ENCODE assay signal across 12 mouse cellular contexts in the genomic region with DNA sequence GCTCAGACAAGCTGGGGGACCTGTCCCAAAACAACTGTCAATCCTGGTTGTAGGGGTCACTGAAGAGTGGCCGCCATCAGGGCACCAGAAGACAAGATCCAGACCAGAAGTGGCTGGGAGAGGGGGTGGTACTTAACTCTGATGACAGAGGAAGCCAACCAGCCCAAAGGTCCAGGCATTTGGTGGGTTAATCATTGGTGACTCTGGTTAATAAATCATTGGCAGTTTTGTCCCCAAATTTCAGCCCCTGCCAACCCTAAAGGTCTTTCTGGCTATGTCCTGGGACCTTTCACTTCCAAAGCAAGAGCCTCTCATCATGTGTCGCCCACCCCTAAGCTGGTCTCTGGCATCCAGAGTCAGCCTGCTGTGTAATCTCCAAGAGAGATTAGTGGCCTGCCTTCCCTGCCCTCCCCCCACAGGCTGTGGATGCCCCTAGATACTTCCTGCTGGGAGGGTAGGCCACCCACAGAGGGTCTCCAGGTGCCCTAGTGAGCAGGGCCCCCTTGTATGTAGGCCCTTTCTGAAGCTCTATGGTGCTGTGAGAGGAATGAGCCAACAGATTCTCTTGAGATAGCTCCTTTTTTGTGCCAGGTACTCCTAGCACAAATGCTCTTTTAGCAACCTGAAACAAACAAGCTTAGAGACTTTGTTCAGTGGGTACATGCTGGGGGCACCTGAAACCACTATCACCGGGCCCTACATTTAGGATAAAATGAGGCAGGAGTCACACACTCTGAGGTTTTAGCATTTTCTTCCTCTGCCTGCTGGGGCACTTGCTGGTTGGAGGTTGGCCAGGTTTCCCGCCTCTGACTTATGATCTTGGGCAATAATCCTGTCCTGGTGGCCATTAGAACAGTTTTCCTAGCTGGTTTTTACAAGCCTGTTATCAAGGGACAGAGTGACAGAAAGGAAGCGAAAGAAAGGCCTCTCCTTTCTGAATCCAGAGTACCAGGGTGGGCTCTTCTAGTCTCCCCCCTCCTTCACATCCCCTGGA. TPM values are rescaled to one million over a fixed set of nuclear protein-coding genes. Genes with fewer than 3 reads are reported as not detected.
DNase-seq lines count a peak whose midpoint lies in the region; ATAC-seq and TF ChIP-seq lines count a peak whose summit lies in the region.
"Had no signal": no experiment of that assay in that cellular context is flagged by ENCODE, and none has a peak within 500 bp of the region (broad histone marks: within the 10 kb centered on the region; RNA-seq: fewer than 3 reads in every experiment).

No protein-coding gene starts in this region.

- no peak for DNase-seq in forebrain, embryonic 14.5 days (ENCODE audit: low spot score)
- DNase-seq in stomach, postnatal 0 days (ENCODE audit: low spot score): no peak
- DNase-seq in kidney, postnatal 36 days: peak; percentile 87 to 88
- peak; percentile 64 for DNase-seq in yolk sac, embryonic 10.5 days (ENCODE audit: low spot score)
- no peak for DNase-seq in frontal cortex, postnatal 14 days (ENCODE audit: low spot score in 2 of 2)
- DNase-seq in left cerebral cortex, adult 11 months (ENCODE audit: low spot score): no peak
- DNase-seq: gastrocnemius, postnatal 36 days; layer of hippocampus, postnatal 36 days; right cerebral cortex, postnatal 14 days had no signal

- no peak for TF ChIP-seq EP300 in stomach, postnatal 0 days (optimal IDR thresholded peaks at IDR 0.05)

- no peak for ATAC-seq in forebrain, embryonic 13.5 days
- ATAC-seq in forebrain, embryonic 14.5 days: no peak
- no peak for ATAC-seq in stomach, embryonic 16.5 days (ENCODE audit: insufficient read depth, low FRiP score)
- ATAC-seq in stomach, postnatal 0 days (ENCODE audit: low FRiP score, low TSS enrichment): no peak
- ATAC-seq: midbrain, embryonic 16.5 days had no signal

- H3K9ac ChIP-seq in forebrain, embryonic 13.5 days: peak overlapping the region; percentile 3; the same call in 1 of the 2 replicates
- H3K9ac ChIP-seq in forebrain, embryonic 14.5 days (ENCODE audit: low read length): no peak overlapping the region
- 0 out of 2 replicates have a peak overlapping the region, but pooled peaks have one; percentile 4 for H3K9ac ChIP-seq in stomach, embryonic 16.5 days (ENCODE audit: low read length)
- H3K9ac ChIP-seq in stomach, postnatal 0 days (ENCODE audit: low read length): no peak overlapping the region

- WGBS in forebrain, embryonic 13.5 days: 59% methylated on average over 5 of the region's 5 CpGs
- 65% methylated on average over 5 of the region's 5 CpGs for WGBS in forebrain, embryonic 14.5 days
- WGBS in stomach, embryonic 16.5 days: 62% methylated on average over 5 of the region's 5 CpGs
- WGBS in stomach, postnatal 0 days: 55% methylated on average over 5 of the region's 5 CpGs

- no peak for TF ChIP-seq CTCF in stomach, postnatal 0 days (IDR thresholded peaks at IDR 0.05; ENCODE audit: low read depth)

- no peak overlapping the region for H3K27ac ChIP-seq in forebrain, embryonic 13.5 days
- no peak overlapping the region for H3K27ac ChIP-seq in forebrain, embryonic 14.5 days (ENCODE audit: low read depth, low read length)
- no peak overlapping the region for H3K27ac ChIP-seq in stomach, embryonic 16.5 days (ENCODE audit: low read length)
- no peak overlapping the region for H3K27ac ChIP-seq in stomach, postnatal 0 days (replicated peaks)

- H3K9me3 ChIP-seq in forebrain, embryonic 13.5 days (replicated peaks): no peaks in the 10 kb centered on the region
- H3K9me3 ChIP-seq in forebrain, embryonic 14.5 days (replicated peaks; ENCODE audit: control insufficient read depth, low read length): no peaks in the 10 kb centered on the region
- H3K9me3 ChIP-seq in stomach, embryonic 16.5 days (replicated peaks; ENCODE audit: control insufficient read depth, low read length): 0 out of 2 replicates have a peak, but pooled peaks cover under 1% of the 10 kb centered on the region
- H3K9me3 ChIP-seq in stomach, postnatal 0 days (ENCODE audit: control insufficient read depth, low read length): no peaks in the 10 kb centered on the region

- no peak overlapping the region for H3K4me2 ChIP-seq in forebrain, embryonic 13.5 days
- no peak overlapping the region for H3K4me2 ChIP-seq in forebrain, embryonic 14.5 days (ENCODE audit: low read length)
- no peak overlapping the region for H3K4me2 ChIP-seq in stomach, embryonic 16.5 days (ENCODE audit: low read depth, low read length)
- no peak overlapping the region for H3K4me2 ChIP-seq in stomach, postnatal 0 days (replicated peaks; ENCODE audit: low read depth)

- H3K27me3 ChIP-seq in forebrain, embryonic 13.5 days: no peaks in the 10 kb centered on the region
- H3K27me3 ChIP-seq in forebrain, embryonic 14.5 days (replicated peaks; ENCODE audit: control insufficient read depth, insufficient read depth, low read length): no peaks in the 10 kb centered on the region
- no peaks in the 10 kb centered on the region for H3K27me3 ChIP-seq in stomach, embryonic 16.5 days (ENCODE audit: control insufficient read depth, insufficient read depth, low read length)
- no peaks in the 10 kb centered on the region for H3K27me3 ChIP-seq in stomach, postnatal 0 days (ENCODE audit: control insufficient read depth, insufficient read depth, low read length)

- no peaks in the 10 kb centered on the region for H3K36me3 ChIP-seq in forebrain, embryonic 13.5 days (ENCODE audit: poor library complexity, severe bottlenecking)
- H3K36me3 ChIP-seq in forebrain, embryonic 14.5 days (ENCODE audit: control insufficient read depth, insufficient read depth, low read length): no peaks in the 10 kb centered on the region
- no peaks in the 10 kb centered on the region for H3K36me3 ChIP-seq in stomach, embryonic 16.5 days (ENCODE audit: control insufficient read depth, insufficient read depth, low read length)
- H3K36me3 ChIP-seq in stomach, postnatal 0 days (ENCODE audit: control insufficient read depth, insufficient read depth, low read length): no peaks in the 10 kb centered on the region

- no peak overlapping the region for H3K4me3 ChIP-seq in forebrain, embryonic 13.5 days
- no peak overlapping the region for H3K4me3 ChIP-seq in forebrain, embryonic 14.5 days (ENCODE audit: low read depth, low read length)
- no peak overlapping the region for H3K4me3 ChIP-seq in stomach, embryonic 16.5 days (replicated peaks; ENCODE audit: low read length)
- no peak overlapping the region for H3K4me3 ChIP-seq in stomach, postnatal 0 days (ENCODE audit: low read depth, low read length)

- H3K4me1 ChIP-seq in forebrain, embryonic 13.5 days: peaks cover 85% of the 10 kb centered on the region
- peaks cover 30% of the 10 kb centered on the region for H3K4me1 ChIP-seq in forebrain, embryonic 14.5 days (ENCODE audit: control insufficient read depth, insufficient read depth, low read length)
- no peaks in the 10 kb centered on the region for H3K4me1 ChIP-seq in stomach, embryonic 16.5 days (ENCODE audit: control insufficient read depth, insufficient read depth, low read length)
- no peaks in the 10 kb centered on the region; the same call in 1 of the 2 replicates for H3K4me1 ChIP-seq in stomach, postnatal 0 days (replicated peaks; ENCODE audit: control insufficient read depth, insufficient read depth)

RNA-seq across cellular contexts. Expression of gene Nectin1, which starts 14.5 kb away (rescaled TPM):
- polyA plus RNA-seq in forebrain, embryonic 13.5 days (2015; fragmentation: Nextera tagmentation; extraction: Ambion mirVana): 8.8 and 10.0 TPM in 2 replicates
- 8.5 and 10.8 TPM in 2 replicates for polyA plus RNA-seq in forebrain, embryonic 14.5 days (2014; fragmentation: Nextera tagmentation; extraction: Ambion mirVana)
- 8.9 and 9.5 TPM in 2 replicates for polyA plus RNA-seq in stomach, embryonic 16.5 days (2015; fragmentation: Nextera tagmentation; extraction: Ambion mirVana)
- 5.9 and 6.7 TPM in 2 replicates for polyA plus RNA-seq in stomach, postnatal 0 days (2015; fragmentation: Nextera tagmentation; extraction: Ambion mirVana)

Comparison
In these comparisons a context has a peak if more than half of its experiments do, and no peak if none do; other contexts are left out.
1. H3K9ac ChIP-seq: peak in forebrain, embryonic 13.5 days (single experiment) and stomach, embryonic 16.5 days (single experiment); none in forebrain, embryonic 14.5 days (single experiment) and stomach, postnatal 0 days (single experiment).
2. DNase-seq: peak in kidney, postnatal 36 days (2 of 2) and yolk sac, embryonic 10.5 days (single experiment); none in forebrain, embryonic 14.5 days (single experiment), stomach, postnatal 0 days (single experiment), frontal cortex, postnatal 14 days (0 of 2) and left cerebral cortex, adult 11 months (single experiment).